Mouse (Mus musculus) cerebellum, adult 2 months (tissue): ENCODE data around the gene Zfhx2.

Experiments
- CTCF ChIP-seq: fragments of 200-500 bp; IDR thresholded peaks from 2 replicates; pipeline ENCODE4 v1.5.1; 2011; ENCODE audit warnings: low read depth, mild to moderate bottlenecking, control low read depth, low read length, moderate library complexity, borderline replicate concordance; ENCODE audit not compliant: insufficient read depth
- POLR2A ChIP-seq: fragments of 200-500 bp; IDR thresholded peaks from 2 replicates; pipeline ENCODE4 v1.6.1; 2011; ENCODE audit warnings: low read length, control low read depth, borderline replicate concordance; ENCODE audit not compliant: insufficient read depth

GRCm38 (mm10) chr14:55139313-55139712 lies 47.2 kb upstream of the Zfhx2 start:
- TF ChIP-seq CTCF: no peak
- no peak for TF ChIP-seq POLR2A
